Mouse (Mus musculus) liver, embryonic 16.5 days (tissue): Measurements from ENCODE around the gene Ppp1r1b. TPM values are rescaled to one million over a fixed set of nuclear protein-coding genes. Genes with fewer than 3 reads are reported as not detected.
"Not testable (repeated sequence)": the region's sequence is repeated elsewhere in the genome, so short reads cannot be mapped to it uniquely, and the experiment has no call there.

Experiments
- ATAC-seq: fragments of 200-750 bp; cut with Nextera tagmentation; 2 replicates; pipeline ENCODE4 v1.8.0; 2017; ENCODE audit warnings: low read depth, mild to moderate bottlenecking, moderate number of reproducible peaks, moderate library complexity
- H3K27ac ChIP-seq: fragments of 300-500 bp; sonication (generic); 2 replicates; pipeline ENCODE4 v1.5.1; 2014; ENCODE audit warnings: mild to moderate bottlenecking, low read length
- H3K27me3 ChIP-seq: fragments of 300-500 bp; sonication (generic); 2 replicates; pipeline ENCODE4 v1.6.1; 2014; ENCODE audit warnings: low read depth, low read length, mixed read lengths; ENCODE audit not compliant: control insufficient read depth, insufficient read depth
- H3K36me3 ChIP-seq: fragments of 300-500 bp; sonication (generic); 2 replicates; pipeline ENCODE4 v1.6.1; 2014; ENCODE audit warnings: mild to moderate bottlenecking; ENCODE audit not compliant: control insufficient read depth, insufficient read depth
- H3K4me1 ChIP-seq: fragments of 300-500 bp; sonication (generic); 2 replicates; pipeline ENCODE4 v1.6.1; 2014; ENCODE audit warnings: low read depth, low read length, mixed read lengths; ENCODE audit not compliant: control insufficient read depth
- H3K4me2 ChIP-seq: fragments of 300-500 bp; sonication (generic); 2 replicates; pipeline ENCODE4 v1.6.1; 2014; ENCODE audit warnings: low read depth, low read length, mixed read lengths
- H3K4me3 ChIP-seq: fragments of 300-500 bp; sonication (generic); 2 replicates; pipeline ENCODE4 v1.5.1; 2014; ENCODE audit warnings: low read depth, mild to moderate bottlenecking, low read length
- H3K9ac ChIP-seq: fragments of 300-500 bp; sonication (generic); 2 replicates; pipeline ENCODE4 v1.6.1; 2014; ENCODE audit warnings: low read depth, low read length
- H3K9me3 ChIP-seq: fragments of 300-500 bp; sonication (generic); replicated peaks from 2 replicates; pipeline ENCODE4 v1.6.1; 2016; ENCODE audit warnings: low read length; ENCODE audit not compliant: control insufficient read depth
- WGBS: fragments of 180-500 bp; shearing (Covaris S2); extraction: QIAGEN DNeasy Blood & Tissue Kit; methylation state at CpG from one replicate; pipeline ENCODE4 v1.1.7; 2014; ENCODE audit not compliant: insufficient replicate concordance; 5-methylcytosine and 5-hydroxymethylcytosine counted together
- polyA plus RNA-seq: library from polyadenylated mRNA; unstranded; fragments of >200 nt; fragmentation: Nextera tagmentation; extraction: Ambion mirVana; gene quantifications from 2 replicates; pipeline ENCODE4 v1.2.1, GENCODE M21; 2015

Gene Ppp1r1b
- polyA plus RNA-seq, 1 experiment from 2014 or later = 1.9 TPM

GRCm38 (mm10) chr11:98374266-98374665 is 26.1 kb downstream of the Ppp1r1b start:
- Histone ChIP-seq H3K4me1 (no peaks in the 10 kb centered on the region), H3K36me3 (peaks cover 19% of the 10 kb centered on the region), H3K4me2 (no peak overlapping the region), H3K4me3 (no peak overlapping the region), H3K9me3 (no peaks in the 10 kb centered on the region), H3K27ac (no peak overlapping the region), H3K9ac (no peak overlapping the region), H3K27me3 (no peaks in the 10 kb centered on the region)
- no peak for ATAC-seq
- WGBS = 87% methylated on average over 8 of the region's 8 CpGs

- Histone ChIP-seq H3K4me3 (no peak overlapping the region), H3K4me2 (no peak overlapping the region), H3K9me3 (no peaks in the 10 kb centered on the region), H3K27me3 (no peaks in the 10 kb centered on the region), H3K9ac (no peak overlapping the region), H3K4me1 (no peaks in the 10 kb centered on the region), H3K27ac (no peak overlapping the region), H3K36me3 (peaks cover 19% of the 10 kb centered on the region)
- WGBS = 72% methylated on average over 5 of the region's 5 CpGs
- ATAC-seq = no peak
These were observed 28.6 kb downstream of the Ppp1r1b start for GRCm38 (mm10) chr11:98376756-98377155.

- no peak overlapping the region for H3K4me2 ChIP-seq
- no peak overlapping the region for H3K27ac ChIP-seq
- H3K27me3 ChIP-seq = no peaks in the 10 kb centered on the region
- no peaks in the 10 kb centered on the region for H3K9me3 ChIP-seq
- H3K4me1 ChIP-seq = no peaks in the 10 kb centered on the region
- no peak overlapping the region for H3K9ac ChIP-seq
- H3K36me3 ChIP-seq = peaks cover 19% of the 10 kb centered on the region
- H3K4me3 ChIP-seq = no peak overlapping the region
- 77% methylated on average over 11 of the region's 11 CpGs for WGBS
- no peak for ATAC-seq
These were observed 29.6 kb downstream of the Ppp1r1b start for GRCm38 (mm10) chr11:98377787-98378186.

- peaks cover 5% of the 10 kb centered on the region for H3K27me3 ChIP-seq
- no peak overlapping the region for H3K9ac ChIP-seq
- H3K4me3 ChIP-seq = no peak overlapping the region
- no peak for ATAC-seq
- H3K4me2 ChIP-seq = no peak overlapping the region
- H3K27ac ChIP-seq = no peak overlapping the region
- no peaks in the 10 kb centered on the region for H3K9me3 ChIP-seq
- peaks cover 19% of the 10 kb centered on the region for H3K36me3 ChIP-seq
- 71% methylated on average over 7 of the region's 7 CpGs for WGBS
- H3K4me1 ChIP-seq = no peaks in the 10 kb centered on the region
These were observed 31.2 kb downstream of the Ppp1r1b start for GRCm38 (mm10) chr11:98379379-98379778.

- Histone ChIP-seq H3K4me1 (no peaks in the 10 kb centered on the region), H3K9me3 (no peaks in the 10 kb centered on the region), H3K9ac (no peak overlapping the region), H3K36me3 (peaks cover 19% of the 10 kb centered on the region), H3K27me3 (peaks cover 12% of the 10 kb centered on the region), H3K27ac (no peak overlapping the region), H3K4me3 (no peak overlapping the region), H3K4me2 (no peak overlapping the region)
- ATAC-seq = no peak
- 70% methylated on average over 6 of the region's 6 CpGs for WGBS
These were observed 31.9 kb downstream of the Ppp1r1b start for GRCm38 (mm10) chr11:98380106-98380505.

- 79% methylated on average over 2 of the region's 2 CpGs for WGBS
- Histone ChIP-seq H3K27me3 (peaks cover 27% of the 10 kb centered on the region), H3K9ac (no peak overlapping the region), H3K27ac (no peak overlapping the region), H3K4me1 (no peaks in the 10 kb centered on the region), H3K4me2 (no peak overlapping the region), H3K9me3 (no peaks in the 10 kb centered on the region), H3K4me3 (no peak overlapping the region), H3K36me3 (peaks cover 13% of the 10 kb centered on the region)
- no peak for ATAC-seq
These were observed 33.4 kb downstream of the Ppp1r1b start for GRCm38 (mm10) chr11:98381651-98382050.

- not testable (repeated sequence) for H3K4me2 ChIP-seq, H3K9ac ChIP-seq, ATAC-seq, H3K36me3 ChIP-seq, H3K9me3 ChIP-seq, H3K27ac ChIP-seq, H3K4me1 ChIP-seq, H3K4me3 ChIP-seq
- WGBS = 43% methylated on average over 2 of the region's 2 CpGs
- H3K27me3 ChIP-seq = peaks cover 35% of the 10 kb centered on the region
These were observed 34.2 kb downstream of the Ppp1r1b start for GRCm38 (mm10) chr11:98382405-98382804.

GRCm38 (mm10) chr11:98383261-98384030 is 35.2 kb downstream of the Ppp1r1b start, which contains the start of gene Tcap:
Gene Tcap, plus strand, starts transcription at chr11:98383811.
- no peak within 1 kb of the TSS for H3K4me3 ChIP-seq
- WGBS = 55% methylated on average over 14 of the region's 14 CpGs
- no peak for ATAC-seq
- peaks cover 40% of the 10 kb centered on the region for H3K27me3 ChIP-seq
- no peaks in the 10 kb centered on the region for H3K4me1 ChIP-seq
- H3K27ac ChIP-seq = no peak within 1 kb of the TSS
- H3K9me3 ChIP-seq = no peaks in the 10 kb centered on the region
- no peak within 1 kb of the TSS for H3K9ac ChIP-seq
- H3K4me2 ChIP-seq = no peak within 1 kb of the TSS
- H3K36me3 ChIP-seq = peaks cover 3% of the 10 kb centered on the region

- H3K9me3 ChIP-seq = no peaks in the 10 kb centered on the region
- no peak overlapping the region for H3K9ac ChIP-seq
- H3K4me1 ChIP-seq = no peaks in the 10 kb centered on the region
- WGBS = 61% methylated on average over 20 of the region's 20 CpGs
- no peak overlapping the region for H3K4me2 ChIP-seq
- H3K4me3 ChIP-seq = no peak overlapping the region
- ATAC-seq = no peak
- peaks cover 44% of the 10 kb centered on the region for H3K27me3 ChIP-seq
- H3K27ac ChIP-seq = no peak overlapping the region
- no peaks in the 10 kb centered on the region; the same call in 1 of the 2 replicates for H3K36me3 ChIP-seq
These were observed 36.0 kb downstream of the Ppp1r1b start for GRCm38 (mm10) chr11:98384216-98384615.
